Mouse (Mus musculus): ENCODE data around the gene Golga2.
"Not testable (repeated sequence)": the region's sequence is repeated elsewhere in the genome, so short reads cannot be mapped to it uniquely, and the experiment has no call there.

The Golga2 gene

GRCm38 (mm10) chr2:32288371-32288931 is 1.3 kb downstream of the Golga2 start:
- DNase-seq (ENCODE audit: low spot score in 2 of 2) = no peak

GRCm38 (mm10) chr2:32289578-32289977 is 2.4 kb downstream of the Golga2 start:
- DNase-seq (ENCODE audit: low spot score in 2 of 2) = no peak

DNA sequence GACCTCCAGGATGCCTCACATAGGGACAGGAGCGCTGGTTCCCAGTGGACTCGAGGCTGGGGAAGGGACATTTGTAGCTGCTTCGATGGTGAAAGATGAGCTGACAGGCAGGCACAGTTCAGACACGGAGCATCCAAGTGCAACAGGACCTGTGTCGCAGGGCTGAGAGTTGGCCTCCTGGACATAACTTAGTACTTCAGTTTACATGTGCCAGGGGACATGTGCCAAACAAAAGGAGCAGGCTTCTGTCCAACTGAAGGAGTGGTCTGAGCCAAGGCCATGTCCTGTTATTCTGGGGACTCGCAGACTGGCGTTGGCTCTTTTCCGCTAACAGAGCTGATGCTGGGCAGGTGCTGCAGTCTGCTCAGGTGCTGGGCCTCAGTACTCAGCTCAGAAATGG is 7.2 kb downstream of the Golga2 start:
- DNase-seq (ENCODE audit: low spot score in 2 of 2) = no peak

- DNase-seq (ENCODE audit: low spot score in 2 of 2) = no peak
These were observed 8.1 kb downstream of the Golga2 start for GRCm38 (mm10) chr2:32295285-32295684.

DNA sequence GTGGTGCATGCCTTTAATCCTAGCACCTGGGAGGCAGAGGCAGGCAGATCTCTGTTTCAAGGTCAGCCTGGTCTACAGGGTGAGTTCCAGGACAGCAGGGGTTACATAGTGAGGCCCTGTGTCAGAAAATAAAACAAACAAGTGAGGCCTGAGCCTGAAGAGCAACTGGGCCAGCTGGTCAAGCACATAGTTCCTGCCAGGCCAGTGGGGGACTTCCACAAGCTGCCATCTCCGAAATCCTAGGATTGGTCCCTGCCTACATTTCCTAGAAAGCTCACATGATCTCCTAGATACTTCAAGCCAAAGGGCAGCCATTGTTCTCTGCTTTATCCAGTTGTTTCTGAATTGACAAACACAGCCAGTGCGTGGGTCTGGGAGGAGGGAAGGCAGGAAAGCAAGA is 8.7 kb downstream of the Golga2 start:
- not testable (repeated sequence) for DNase-seq (ENCODE audit: low spot score in 2 of 2)

DNA sequence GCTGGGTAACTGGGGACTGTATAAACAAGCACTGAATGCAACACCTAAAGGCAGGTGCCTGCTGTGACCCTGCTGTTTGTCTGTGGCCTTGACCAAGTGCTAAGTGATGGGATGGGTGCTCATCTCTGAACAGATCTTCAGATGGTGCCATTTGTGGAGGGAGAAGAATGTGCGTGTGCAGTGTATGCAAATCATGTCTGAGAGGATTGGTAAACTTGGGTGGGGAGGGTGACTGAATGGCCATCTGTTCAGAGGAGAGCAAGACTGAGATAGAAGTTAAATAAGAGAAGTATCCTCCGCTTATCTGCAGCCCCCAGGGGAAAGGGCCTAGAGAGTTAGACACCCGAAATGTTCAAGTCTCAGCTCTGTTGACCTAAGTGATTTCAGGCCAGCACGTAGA is 12.3 kb downstream of the Golga2 start:
- no peak for DNase-seq (ENCODE audit: low spot score in 2 of 2)

- no peak for DNase-seq (ENCODE audit: low spot score in 2 of 2)
These were observed 15.8 kb downstream of the Golga2 start for GRCm38 (mm10) chr2:32302952-32303351.

- DNase-seq (ENCODE audit: low spot score in 2 of 2) = peak in 1 of 2 experiments; percentile 73
These were observed 17.1 kb downstream of the Golga2 start for GRCm38 (mm10) chr2:32304145-32304832.

DNA sequence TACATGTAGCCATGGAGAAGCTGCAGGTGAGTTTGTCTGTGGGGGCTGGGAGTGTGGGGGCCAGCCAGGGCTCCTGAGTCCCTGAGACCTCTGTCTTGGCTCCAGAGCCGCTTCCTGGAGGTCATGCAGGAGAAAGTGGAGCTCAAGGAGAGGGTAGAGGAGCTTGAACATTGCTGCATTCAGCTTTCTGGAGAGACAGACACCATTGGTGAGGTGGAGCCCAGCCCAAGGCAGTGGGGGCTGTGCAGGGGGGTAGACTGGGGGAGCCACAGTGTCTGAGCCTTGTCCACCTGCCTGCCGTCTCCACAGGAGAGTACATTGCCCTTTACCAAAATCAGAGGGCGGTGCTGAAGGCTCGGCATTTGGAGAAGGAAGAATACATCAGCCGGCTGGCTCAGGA is 18.5 kb downstream of the Golga2 start:
- no peak for DNase-seq (ENCODE audit: low spot score in 2 of 2)

DNA sequence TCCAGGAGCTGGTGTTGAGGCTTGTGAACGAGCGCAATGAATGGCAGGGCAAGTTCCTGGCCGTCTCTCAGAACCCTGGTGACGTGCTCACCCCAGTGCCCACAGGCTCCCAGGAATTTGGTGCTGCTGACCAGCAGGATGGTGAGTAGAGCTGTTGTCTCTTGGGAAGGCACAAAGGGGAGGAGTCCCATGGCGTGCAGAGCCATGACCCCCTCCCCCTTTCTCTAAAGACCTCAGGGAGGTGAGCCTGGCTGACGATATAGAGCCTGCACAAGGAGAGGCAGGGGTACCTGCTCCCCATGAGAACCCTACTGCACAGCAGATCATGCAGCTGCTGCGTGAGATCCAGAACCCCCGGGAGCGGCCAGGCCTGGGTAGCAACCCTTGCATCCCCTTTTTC is 19.0 kb downstream of the Golga2 start:
- DNase-seq (ENCODE audit: low spot score in 2 of 2) = no peak

DNA sequence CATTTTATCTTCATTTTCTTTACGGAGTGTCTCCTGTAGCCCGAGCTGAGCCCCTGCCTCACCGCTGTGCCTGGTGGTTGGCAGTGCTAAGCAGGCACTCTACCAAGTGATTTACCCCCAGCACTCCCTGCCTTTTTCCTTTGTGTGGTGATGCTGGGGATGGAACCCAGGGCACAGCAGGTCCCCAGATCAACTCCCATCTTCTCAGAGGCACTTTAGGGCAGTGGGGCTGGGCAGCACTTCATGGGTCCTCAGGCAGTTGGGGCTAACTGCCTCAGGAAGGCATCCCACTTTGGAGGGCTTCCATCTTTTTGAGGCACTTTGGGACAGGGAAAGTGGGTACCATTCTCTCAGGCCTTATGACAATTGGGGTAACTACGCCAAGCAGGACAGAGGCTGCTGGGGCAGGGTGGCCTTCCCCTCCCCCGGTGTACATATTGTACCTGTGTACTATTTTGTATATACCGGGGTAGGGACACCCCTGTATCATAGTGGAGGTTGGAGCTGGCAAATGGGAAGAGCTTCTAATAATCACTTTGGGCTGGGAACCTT is 20.1 kb downstream of the Golga2 start:
- DNase-seq (ENCODE audit: low spot score in 2 of 2) = no peak

DNA sequence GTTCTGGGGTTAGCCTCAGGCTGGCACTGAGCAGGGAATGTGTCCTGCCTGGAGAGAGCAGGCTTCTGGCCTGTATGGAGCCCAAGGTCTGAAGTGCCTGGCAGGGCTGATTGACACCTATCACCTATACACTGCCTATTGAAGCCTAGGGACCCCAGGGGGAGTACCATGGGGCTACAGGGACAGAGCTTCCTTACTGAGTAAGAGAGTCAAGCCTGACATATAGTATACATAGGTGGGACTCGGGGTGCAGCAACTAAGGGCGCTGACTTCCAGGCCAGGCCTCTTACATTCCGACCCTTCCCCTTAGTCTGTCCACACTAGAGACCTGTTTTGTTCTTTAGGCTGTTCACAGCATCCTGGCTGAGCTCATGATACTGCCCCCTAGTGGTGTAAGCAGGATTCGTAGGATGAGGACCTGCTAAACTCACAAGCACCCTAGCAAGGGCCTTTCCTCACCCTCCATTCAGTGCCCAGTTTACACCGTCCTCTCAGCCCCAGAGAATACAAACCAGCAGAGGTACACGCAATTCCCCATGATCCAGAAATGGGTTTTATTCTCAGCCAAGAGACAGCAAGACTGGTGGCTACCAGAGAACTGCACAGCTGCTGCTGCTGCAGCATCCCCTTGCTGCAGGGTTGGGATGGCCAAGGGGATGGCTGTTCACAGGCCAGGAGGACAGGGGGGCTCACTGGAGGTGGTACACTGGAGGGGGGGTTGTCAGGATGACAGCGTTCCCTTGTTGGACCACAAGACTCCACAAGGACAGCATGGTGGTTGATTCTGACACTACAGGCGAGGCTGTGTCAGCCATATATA is 21.0 kb downstream of the Golga2 start:
- DNase-seq (ENCODE audit: low spot score in 2 of 2) = peak in 1 of 2 experiments; percentile 83

DNA sequence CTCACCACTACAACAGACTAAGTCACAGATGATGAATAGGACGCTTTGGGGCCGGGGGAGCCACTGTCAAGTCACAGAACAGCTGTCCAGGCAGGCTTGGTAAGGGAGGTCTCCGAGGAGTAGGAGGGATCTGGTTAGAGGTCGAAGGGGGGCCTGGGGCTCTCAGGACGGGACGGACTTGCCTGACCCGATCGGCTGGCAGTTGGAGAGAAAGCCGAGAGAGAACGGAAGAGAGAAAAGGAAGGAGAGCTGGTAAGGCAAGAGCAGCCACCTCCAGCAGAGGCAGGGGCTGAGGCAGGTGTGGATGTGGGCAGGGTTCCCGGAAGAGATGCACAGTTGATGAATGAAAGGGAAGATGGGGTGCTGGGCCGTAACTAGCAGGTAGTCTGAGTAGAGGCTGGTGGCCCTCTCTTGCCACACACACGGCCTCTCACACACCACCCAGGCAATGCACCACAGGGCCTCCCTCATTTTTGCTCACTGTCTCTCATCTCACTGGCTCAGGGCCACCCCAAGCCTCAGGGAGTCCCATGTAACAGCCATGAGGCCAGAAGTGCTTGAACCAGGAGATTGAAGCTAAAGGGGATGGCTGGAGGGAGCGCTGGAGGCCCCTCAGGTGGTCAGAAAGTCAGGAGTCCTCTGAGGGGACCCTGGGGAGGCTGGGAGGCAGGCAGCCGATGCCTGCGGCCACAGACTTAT is 21.8 kb downstream of the Golga2 start:
- DNase-seq (ENCODE audit: low spot score in 2 of 2) = no peak

DNA sequence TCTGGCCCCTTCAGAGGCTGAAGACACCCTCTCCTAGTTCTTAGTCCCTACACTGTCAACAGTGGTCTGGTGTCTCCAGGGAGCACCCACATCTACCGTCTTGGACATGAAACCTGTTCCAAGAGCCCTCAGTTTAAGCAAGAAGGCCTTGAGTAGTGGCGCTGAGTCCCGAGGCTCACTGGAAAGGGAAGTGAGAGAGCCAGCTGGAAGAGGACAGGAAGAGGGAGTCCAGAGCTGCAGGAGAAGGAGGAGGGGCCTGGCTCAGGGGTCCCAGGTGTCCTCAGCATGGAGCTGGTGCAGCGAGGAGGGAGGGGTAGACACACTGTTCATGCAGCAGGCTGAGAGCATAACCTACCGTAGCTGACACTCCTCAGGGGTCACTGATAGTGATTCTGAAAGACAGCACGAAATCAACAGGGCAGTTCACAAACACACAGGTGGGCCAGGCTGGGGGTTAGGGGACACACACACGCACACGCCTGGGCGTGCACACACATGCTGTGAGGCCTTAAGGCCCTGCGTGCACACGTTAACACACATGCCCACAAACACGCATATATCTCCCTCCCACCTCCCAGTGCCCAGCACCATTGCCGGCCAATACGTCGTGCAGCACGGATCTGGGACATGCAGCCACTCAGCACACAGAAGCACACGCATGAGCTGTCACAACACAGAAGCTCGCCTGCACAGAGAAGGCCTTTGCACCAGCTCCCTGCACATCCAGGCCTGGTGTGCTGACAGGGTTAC is 23.1 kb downstream of the Golga2 start:
- no peak for DNase-seq (ENCODE audit: low spot score in 2 of 2)

- DNase-seq (ENCODE audit: low spot score in 2 of 2) = no peak
These were observed 24.5 kb downstream of the Golga2 start for GRCm38 (mm10) chr2:32311443-32312317.

GRCm38 (mm10) chr2:32312318-32312964 is 25.3 kb downstream of the Golga2 start:
- no peak for DNase-seq (ENCODE audit: low spot score in 2 of 2)

DNA sequence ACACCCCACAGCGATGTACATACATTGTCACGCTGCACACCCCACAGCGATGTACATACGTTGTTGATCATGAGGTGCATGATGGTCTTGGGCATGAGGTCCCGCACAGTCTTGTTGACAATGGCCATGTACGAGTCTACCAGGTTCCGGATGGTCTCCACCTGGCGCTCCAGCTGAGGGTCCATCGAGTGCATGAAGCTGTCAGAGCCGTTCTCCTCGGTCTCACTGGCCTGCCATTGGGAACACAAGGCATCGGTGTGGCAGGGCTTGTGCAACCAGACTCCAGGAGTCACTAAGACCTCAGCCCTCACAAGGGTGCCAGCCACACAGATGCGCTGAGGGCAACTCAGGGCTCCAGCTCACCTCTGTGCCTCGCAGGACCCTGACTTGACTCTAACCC is 27.6 kb downstream of the Golga2 start:
- DNase-seq (ENCODE audit: low spot score in 2 of 2) = no peak

GRCm38 (mm10) chr2:32315751-32316150 is 28.6 kb downstream of the Golga2 start:
- no peak for DNase-seq (ENCODE audit: low spot score in 2 of 2)

DNA sequence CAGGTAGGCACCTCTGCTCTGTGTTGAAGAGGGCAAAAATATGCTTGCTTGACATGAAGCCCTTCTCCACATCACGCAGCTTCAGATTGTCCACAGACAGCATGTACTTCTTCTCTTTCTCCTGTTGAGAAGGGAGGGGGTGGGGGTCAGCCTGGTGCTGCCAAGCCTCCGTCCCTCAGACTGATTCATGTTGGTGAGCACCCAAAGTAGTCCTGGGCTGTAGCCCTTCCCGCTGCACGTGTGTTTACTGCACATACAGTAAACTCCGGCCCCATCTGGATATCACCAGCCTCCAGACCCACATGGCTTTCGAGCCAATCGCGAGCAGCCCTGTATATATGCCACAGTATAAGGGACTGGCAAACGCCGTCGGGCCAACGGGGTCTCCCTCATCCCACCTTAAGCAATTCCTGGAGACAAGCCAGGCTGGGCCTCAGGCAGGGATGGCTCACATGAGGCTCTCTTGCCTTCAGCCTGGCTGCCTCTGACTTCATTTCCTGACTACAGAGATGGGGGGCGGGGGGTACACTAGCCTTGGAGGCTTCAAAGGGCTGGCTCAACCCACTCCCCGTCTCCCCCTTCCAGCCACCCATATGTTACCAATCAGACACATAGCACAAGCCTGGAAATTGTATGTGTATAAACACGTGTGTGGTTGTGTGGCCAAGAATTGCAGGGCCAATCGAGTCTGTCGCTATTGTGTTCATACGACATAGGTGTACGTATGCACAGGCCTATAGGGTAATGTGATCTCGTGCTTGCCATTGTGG is 29.9 kb downstream of the Golga2 start:
- no peak for DNase-seq (ENCODE audit: low spot score in 2 of 2)
